Mouse (Mus musculus) macrophage (primary cell): Measurements from ENCODE around the gene Fxyd4. TPM values are rescaled to one million over a fixed set of nuclear protein-coding genes. Genes with fewer than 3 reads are reported as not detected.

Experiments used
- H3K27ac ChIP-seq: fragments of 350-480 bp; formaldehyde crosslinking; 2 replicates; pipeline ENCODE4 v1.9.0; 2021
- H3K36me3 ChIP-seq: fragments of 350-480 bp; formaldehyde crosslinking; 2 replicates; pipeline ENCODE4 v1.9.0; 2021; ENCODE audit errors: inconsistent target
- H3K4me3 ChIP-seq: fragments of 350-480 bp; formaldehyde crosslinking; 2 replicates; pipeline ENCODE4 v1.9.0; 2021; ENCODE audit errors: inconsistent target
- H3K79me2 ChIP-seq: fragments of 350-480 bp; formaldehyde crosslinking; 2 replicates; pipeline ENCODE4 v1.9.0; 2021; ENCODE audit errors: inconsistent target
- whole genome bisulfite sequencing: methylation state at CpG from one replicate; pipeline ENCODE4 v1.1.7; 2026; ENCODE audit warnings: inconsistent platforms; ENCODE audit not compliant: missing documents; 5-methylcytosine and 5-hydroxymethylcytosine counted together
- polyA plus RNA-seq: library from polyadenylated mRNA; stranded (reverse); fragments of 250-400 nt; gene quantifications from 3 replicates; pipeline ENCODE4 v1.2.4, GENCODE M21; 2018; ENCODE audit warnings: inconsistent platforms

Gene Fxyd4
- polyA plus RNA-seq, 1 experiment from 2014 or later, result not detected

DNA sequence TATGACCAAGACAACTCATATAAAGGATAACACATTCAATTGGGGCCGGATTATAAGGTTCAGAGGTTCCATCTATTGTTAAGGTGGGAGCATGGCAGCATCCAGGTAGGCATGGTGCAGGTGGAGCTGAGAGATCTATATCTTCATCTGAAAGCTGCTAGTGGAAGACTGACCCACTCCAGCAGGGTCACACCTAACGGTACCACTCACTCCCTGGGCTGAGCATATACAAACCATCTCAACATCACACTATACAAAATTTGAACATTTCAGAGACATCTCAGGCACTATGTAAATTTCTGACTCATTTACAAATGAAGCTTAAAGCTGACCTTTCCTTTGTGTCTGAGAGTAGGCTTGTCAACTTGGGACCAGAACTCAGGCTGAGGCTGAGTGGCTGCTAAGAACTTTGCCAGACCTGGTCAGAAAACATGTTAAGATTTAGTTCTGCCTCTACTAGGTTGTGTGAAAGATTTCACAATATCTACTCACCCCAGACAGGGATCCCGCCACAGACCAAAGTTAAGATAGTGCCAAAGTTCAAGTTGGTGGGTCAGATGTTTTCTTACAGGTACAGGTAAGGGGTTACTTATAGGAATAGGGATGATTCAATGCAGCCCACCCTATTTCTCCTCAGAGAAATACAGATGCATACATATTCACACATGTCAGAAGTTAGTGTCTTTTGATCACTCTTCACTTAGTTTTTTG, 7.4 kb downstream of the Fxyd4 start:
- Histone ChIP-seq H3K79me2 (peaks cover 4% of the 10 kb centered on the region; the same call in 1 of the 2 replicates), H3K4me3 (no peak overlapping the region), H3K27ac (no peak overlapping the region), H3K36me3 (peaks cover 17% of the 10 kb centered on the region; the same call in 1 of the 2 replicates)
- 85% methylated on average over 3 of the region's 3 CpGs for WGBS

DNA sequence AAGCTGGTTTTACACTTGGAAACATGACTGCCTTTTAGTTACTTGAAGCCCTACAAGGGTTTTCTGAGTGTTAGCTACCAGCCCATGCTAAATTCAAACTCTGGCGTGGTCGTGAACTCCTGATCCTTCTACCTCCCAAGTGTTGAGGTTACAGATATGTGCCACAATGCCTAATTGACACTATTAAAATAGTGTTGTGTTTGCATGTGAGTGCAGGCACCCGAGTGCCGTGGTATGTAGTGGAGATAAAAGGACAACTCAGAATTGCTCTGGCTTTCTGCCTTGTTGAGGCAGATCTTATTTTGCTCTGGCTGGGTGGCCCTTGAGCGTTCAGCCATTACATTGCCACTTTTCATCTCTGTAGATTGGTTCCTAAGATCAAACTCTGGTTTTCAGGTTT, 8.7 kb downstream of the Fxyd4 start:
- WGBS, result 89% methylated on average over 5 of the region's 5 CpGs
- Histone ChIP-seq H3K36me3 (peaks cover 17% of the 10 kb centered on the region; the same call in 1 of the 2 replicates), H3K79me2 (peaks cover 4% of the 10 kb centered on the region; the same call in 1 of the 2 replicates), H3K4me3 (no peak overlapping the region), H3K27ac (no peak overlapping the region)

DNA sequence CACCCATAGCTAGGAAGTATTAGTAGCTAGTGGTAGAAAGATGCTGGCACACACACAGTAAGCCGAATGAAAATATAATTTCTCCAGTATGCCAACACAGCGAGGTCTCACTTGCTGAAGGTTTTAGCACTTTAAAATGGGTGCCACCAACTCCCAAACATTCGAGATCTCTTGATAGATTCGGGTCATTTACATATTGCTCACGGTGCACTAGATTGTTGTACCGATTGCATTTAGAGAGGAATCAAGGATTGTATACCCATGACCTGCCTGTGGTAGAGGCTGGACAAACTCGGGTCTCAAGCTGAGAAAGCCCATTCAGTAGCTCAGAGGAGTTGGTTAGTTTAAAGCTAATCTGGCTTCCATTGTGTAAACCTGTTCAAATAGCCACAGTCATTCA, 9.5 kb downstream of the Fxyd4 start:
- Histone ChIP-seq H3K4me3 (no peak overlapping the region), H3K36me3 (peaks cover 17% of the 10 kb centered on the region; the same call in 1 of the 2 replicates), H3K79me2 (peaks cover 10% of the 10 kb centered on the region), H3K27ac (no peak overlapping the region)
- 97% methylated on average over 7 of the region's 7 CpGs for WGBS

- WGBS, result 53% methylated on average over 4 of the region's 4 CpGs
- Histone ChIP-seq H3K27ac (no peak overlapping the region), H3K36me3 (peaks cover 26% of the 10 kb centered on the region; the same call in 1 of the 2 replicates), H3K4me3 (no peak overlapping the region), H3K79me2 (peaks cover 20% of the 10 kb centered on the region)
These were observed 10.5 kb downstream of the Fxyd4 start for GRCm38 (mm10) chr6:117926871-117927491.

DNA sequence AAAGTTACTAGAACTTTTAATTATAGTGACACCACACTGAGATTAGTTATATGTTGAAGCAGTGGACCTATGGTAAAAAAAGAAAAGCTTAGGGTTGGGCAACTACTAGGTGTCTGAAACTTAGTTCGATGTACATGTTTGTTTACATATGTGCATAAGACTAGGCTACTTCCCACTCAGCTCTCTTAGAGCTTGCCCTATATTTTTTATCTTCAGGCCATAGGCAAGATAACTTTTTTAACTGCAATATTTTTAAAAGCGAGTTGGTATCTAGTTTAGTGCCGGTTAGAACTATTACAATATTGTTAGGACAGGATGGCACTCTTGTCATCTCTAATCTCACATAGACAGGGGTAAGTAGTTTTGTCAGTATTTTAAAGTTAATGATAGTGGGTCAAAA, 15.5 kb downstream of the Fxyd4 start:
- H3K36me3 ChIP-seq, result peaks cover 20% of the 10 kb centered on the region; the same call in 1 of the 2 replicates
- peaks cover 68% of the 10 kb centered on the region for H3K79me2 ChIP-seq
- WGBS, result 97% methylated on average over 3 of the region's 3 CpGs
- H3K4me3 ChIP-seq, result no peak overlapping the region
- no peak overlapping the region for H3K27ac ChIP-seq

- Histone ChIP-seq H3K36me3 (peaks cover 19% of the 10 kb centered on the region; the same call in 1 of the 2 replicates), H3K79me2 (peaks cover 77% of the 10 kb centered on the region), H3K4me3 (no peak overlapping the region), H3K27ac (no peak overlapping the region)
- 44% methylated on average over 3 of the region's 3 CpGs for WGBS
These were observed 16.5 kb downstream of the Fxyd4 start for GRCm38 (mm10) chr6:117920659-117921640.

DNA sequence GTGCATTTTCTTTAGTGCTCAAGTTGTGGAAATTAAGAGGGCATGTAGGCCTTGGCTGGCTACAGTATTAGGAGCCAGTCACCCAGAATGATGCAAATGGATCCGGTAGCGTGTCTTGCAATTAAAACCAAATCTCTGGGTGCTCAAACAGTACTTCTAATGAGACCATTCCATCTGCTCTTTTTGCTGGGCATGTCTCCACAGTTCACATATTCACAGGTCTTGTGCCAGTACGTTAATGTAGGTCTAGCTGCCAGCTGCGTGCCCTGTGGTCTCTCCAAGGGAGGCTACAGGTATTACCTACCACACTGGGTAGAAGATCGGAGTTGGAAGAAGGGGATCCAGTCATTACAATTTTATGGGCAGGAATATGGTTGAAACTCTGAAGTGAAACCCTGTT, 19.4 kb downstream of the Fxyd4 start:
- 3% methylated on average over 5 of the region's 5 CpGs for WGBS

DNA sequence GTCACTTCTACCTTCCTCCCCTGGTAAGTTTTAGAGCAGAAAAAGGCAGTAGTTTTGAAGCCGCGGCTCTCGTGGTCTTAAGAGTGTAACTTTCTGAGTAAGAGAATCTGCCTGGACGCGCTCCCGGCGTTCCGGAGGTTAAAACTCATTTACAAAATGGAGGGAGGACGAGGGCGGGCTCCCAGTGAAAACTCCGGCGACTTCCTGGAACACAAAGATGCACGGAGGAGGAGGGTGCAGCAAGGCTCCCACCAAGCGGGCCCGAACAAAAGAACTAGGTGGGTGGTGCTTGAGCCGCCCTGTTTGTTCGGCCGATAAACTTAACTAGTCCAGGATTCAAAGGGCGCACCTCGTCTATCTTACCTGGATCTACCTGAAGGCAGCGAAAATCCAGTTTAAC, 19.9 kb downstream of the Fxyd4 start:
- WGBS, result under 1% methylated on average over 21 of the region's 21 CpGs
- Histone ChIP-seq H3K27ac (peak overlapping the region; percentile 87), H3K79me2 (peaks cover 97% of the 10 kb centered on the region), H3K4me3 (peak overlapping the region; percentile 70), H3K36me3 (peaks cover 11% of the 10 kb centered on the region; the same call in 1 of the 2 replicates)

More for the DNA sequence above, 19.4 kb downstream of the Fxyd4 start:
- Histone ChIP-seq H3K27ac (peak overlapping the region; percentile 87), H3K79me2 (peaks cover 97% of the 10 kb centered on the region), H3K4me3 (peak overlapping the region; percentile 70), H3K36me3 (peaks cover 14% of the 10 kb centered on the region; the same call in 1 of the 2 replicates)

- peaks cover 4% of the 10 kb centered on the region; the same call in 1 of the 2 replicates for H3K36me3 ChIP-seq
- under 1% methylated on average over 56 of the region's 62 CpGs for WGBS
These were observed 20.6 kb downstream of the Fxyd4 start for GRCm38 (mm10) chr6:117916737-117917426.

DNA sequence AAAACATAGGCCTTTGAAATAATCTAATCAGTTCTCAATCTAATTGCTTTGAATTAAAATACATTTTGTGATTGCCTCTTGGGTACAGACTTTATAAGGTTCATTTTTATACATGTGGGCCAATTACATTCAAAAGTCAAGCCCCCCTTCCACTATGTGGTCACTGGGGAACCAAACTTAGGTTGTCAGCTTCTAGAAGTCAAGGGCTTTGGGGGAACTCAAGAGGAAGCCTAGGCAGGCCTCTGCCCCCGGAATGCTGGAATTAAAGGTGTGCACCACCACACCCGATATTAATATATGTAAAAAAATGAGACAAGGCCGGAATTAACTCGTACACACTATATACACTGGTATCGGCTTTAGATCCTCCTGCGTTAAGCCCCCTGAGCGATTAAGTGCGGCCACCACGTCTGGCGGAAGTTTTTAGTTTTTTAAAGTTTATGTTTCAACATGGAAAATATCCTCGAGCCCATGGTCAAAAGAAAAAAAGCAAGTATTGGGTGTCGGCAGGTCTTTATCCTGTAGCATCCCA, 21.2 kb downstream of the Fxyd4 start:
- 3% methylated on average over 12 of the region's 12 CpGs for WGBS
- Histone ChIP-seq H3K79me2 (peaks cover 97% of the 10 kb centered on the region), H3K4me3 (peak overlapping the region; percentile 70), H3K36me3 (no peaks in the 10 kb centered on the region), H3K27ac (peak overlapping the region; percentile 87)

More at GRCm38 (mm10) chr6:117916737-117917426, 20.6 kb downstream of the Fxyd4 start:
- Histone ChIP-seq H3K4me3 (peak overlapping the region; percentile 70), H3K79me2 (peaks cover 97% of the 10 kb centered on the region), H3K27ac (peak overlapping the region; percentile 87)

- Histone ChIP-seq H3K79me2 (peaks cover 97% of the 10 kb centered on the region), H3K27ac (no peak overlapping the region), H3K36me3 (no peaks in the 10 kb centered on the region), H3K4me3 (no peak overlapping the region)
These were observed 23.0 kb downstream of the Fxyd4 start for GRCm38 (mm10) chr6:117914541-117914940.

GRCm38 (mm10) chr6:117910120-117910661, 27.3 kb downstream of the Fxyd4 start:
- peaks cover 76% of the 10 kb centered on the region for H3K79me2 ChIP-seq
- peak overlapping the region; percentile 77; the same call in 1 of the 2 replicates for H3K4me3 ChIP-seq
- no peaks in the 10 kb centered on the region for H3K36me3 ChIP-seq
- H3K27ac ChIP-seq, result no peak overlapping the region
- WGBS, result 71% methylated on average over 6 of the region's 6 CpGs

GRCm38 (mm10) chr6:117908424-117908900, 29.0 kb downstream of the Fxyd4 start:
- WGBS, result 1% methylated on average over 13 of the region's 14 CpGs
- Histone ChIP-seq H3K36me3 (no peaks in the 10 kb centered on the region), H3K4me3 (peak overlapping the region; percentile 77), H3K79me2 (peaks cover 59% of the 10 kb centered on the region), H3K27ac (peak overlapping the region; percentile 54)
